Mouse (Mus musculus) G1E (cell line): ENCODE measurements around the gene Arhgap42.

Experiments
- CTCF ChIP-seq: IDR thresholded peaks from 2 replicates; pipeline ENCODE4 v1.5.1; 2012; ENCODE audit warnings: low read depth, low read length, inconsistent platforms, mixed read lengths
- GATA2 ChIP-seq: IDR thresholded peaks from 2 replicates; pipeline ENCODE4 v1.6.1; 2012; ENCODE audit warnings: low read depth, low read length, inconsistent platforms, borderline replicate concordance

DNA sequence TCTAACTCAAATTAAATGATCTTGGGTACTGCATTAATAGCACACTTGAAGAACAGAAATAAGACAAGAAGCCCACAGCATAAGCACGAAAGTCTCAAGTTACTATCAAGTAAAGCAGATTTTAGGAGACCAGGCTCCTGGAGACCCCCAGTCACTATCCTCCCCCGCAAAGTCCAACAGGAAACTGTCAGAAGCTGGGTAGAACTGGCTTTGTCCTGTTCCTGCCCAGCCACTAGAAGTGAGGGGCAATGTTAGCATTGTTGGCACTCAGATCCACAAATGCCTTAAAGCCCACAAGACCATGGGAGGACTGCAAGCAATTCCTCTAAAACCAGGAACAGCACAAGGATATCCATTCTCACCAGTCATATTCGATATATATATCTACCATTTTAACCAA lies 80.7 kb downstream of the Arhgap42 start:
- no peak for TF ChIP-seq CTCF
- TF ChIP-seq GATA2, result no peak
